In the genomic region with DNA sequence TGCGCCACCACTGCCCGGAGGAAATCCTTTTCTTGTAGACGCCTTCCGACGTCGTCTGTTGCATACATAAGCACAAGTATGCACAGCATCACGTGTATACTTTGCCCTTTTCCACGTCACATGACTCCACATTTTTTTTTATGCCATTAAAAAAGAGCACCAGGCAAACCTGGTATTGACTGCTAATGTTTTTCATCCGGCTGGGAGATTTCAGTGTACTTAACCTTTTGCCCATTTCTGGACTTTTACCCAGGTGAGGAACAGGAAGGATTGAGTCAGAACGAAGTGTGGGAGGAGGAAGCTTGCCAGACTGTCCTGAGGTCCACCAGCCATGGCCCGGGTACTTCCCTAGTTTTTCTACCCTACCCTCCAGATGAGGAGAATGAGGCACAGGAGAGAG, we compare ENCODE assay signal across 22 mouse cellular contexts. TPM values are rescaled to one million over a fixed set of nuclear protein-coding genes. Genes with fewer than 3 reads are reported as not detected.
DNase-seq lines count a peak whose midpoint lies in the region; ATAC-seq lines count a peak whose summit lies in the region.
"Had no signal": no experiment of that assay in that cellular context is flagged by ENCODE, and none has a peak within 500 bp of the region (broad histone marks: within the 10 kb centered on the region; RNA-seq: fewer than 3 reads in every experiment).

No protein-coding gene starts in this region.

- no peak overlapping the region for H3K4me3 ChIP-seq in midbrain, embryonic 10.5 days
- H3K4me3 ChIP-seq: embryonic facial prominence, embryonic 13.5 days; heart, embryonic 10.5 days; hindbrain, embryonic 13.5 days had no signal

- DNase-seq in kidney, adult 18-20 months: peak; percentile 35
- no peak for DNase-seq in kidney, postnatal 4 days
- peak; percentile 34 for DNase-seq in adipocyte (ENCODE audit: low spot score)
- peak; percentile 42 to 72 for DNase-seq in kidney, postnatal 25 days
- no peak for DNase-seq in urinary bladder, postnatal 25 days (ENCODE audit: low spot score)
- no peak for DNase-seq in MN1 (ENCODE audit: low spot score)
- DNase-seq in midbrain, embryonic 10.5 days (ENCODE audit: low spot score): no peak
- DNase-seq: adrenal gland, postnatal 25 days; cerebellum, adult 8-10 months; gastrocnemius, postnatal 36 days; heart, postnatal 10 days; lung, postnatal 14 days; retina, postnatal 1 day; right cerebral cortex, postnatal 4 days had no signal

- WGBS in midbrain, embryonic 10.5 days: 88% methylated on average over 11 of the region's 11 CpGs

- H3K27me3 ChIP-seq in midbrain, embryonic 10.5 days (ENCODE audit: low read depth, poor library complexity, severe bottlenecking): no peaks in the 10 kb centered on the region
- H3K27me3 ChIP-seq: embryonic facial prominence, embryonic 13.5 days; Patski had no signal

- H3K4me1 ChIP-seq in midbrain, embryonic 10.5 days: peaks cover 18% of the 10 kb centered on the region

- no peaks in the 10 kb centered on the region for H3K36me3 ChIP-seq in midbrain, embryonic 10.5 days
- H3K36me3 ChIP-seq: embryonic facial prominence, embryonic 13.5 days; heart, embryonic 10.5 days; hindbrain, embryonic 13.5 days had no signal

- peak; percentile 40; the same call in 1 of the 2 replicates for ATAC-seq in megakaryocyte progenitor cell, adult 5-6 weeks (replicated peaks; ENCODE audit: poor library complexity)
- ATAC-seq: activated CD4-positive, CD25-positive, alpha-beta regulatory T cell, adult 4 months had no signal

- H3K27ac ChIP-seq in midbrain, embryonic 10.5 days (replicated peaks): no peak overlapping the region
- H3K27ac ChIP-seq: embryonic facial prominence, embryonic 13.5 days; hindbrain, embryonic 13.5 days; kidney, postnatal 0 days had no signal

- H3K9me3 ChIP-seq in midbrain, embryonic 10.5 days (replicated peaks): no peaks in the 10 kb centered on the region
- H3K9me3 ChIP-seq: embryonic facial prominence, embryonic 13.5 days; heart, embryonic 10.5 days; hindbrain, embryonic 13.5 days had no signal

RNA-seq across cellular contexts. Expression of a gene that starts 25.5 kb away (rescaled TPM):
- 6.8 and 7.1 TPM in 2 replicates for total RNA-seq in megakaryocyte progenitor cell, adult 5-6 weeks (2015)
- 3.4 and 6.0 TPM in 2 replicates for total RNA-seq in megakaryocyte progenitor cell, adult 5-6 weeks (2017)
- polyA plus RNA-seq in midbrain, embryonic 10.5 days (2016; fragmentation: Nextera tagmentation; extraction: Ambion mirVana): 4.0 and 6.3 TPM in 2 replicates

RNA-seq across cellular contexts. Expression of a gene that starts 34.5 kb away (rescaled TPM):
- 60.9 and 62.8 TPM in 2 replicates for total RNA-seq in megakaryocyte progenitor cell, adult 5-6 weeks (2015)
- 141 and 174 TPM in 2 replicates for total RNA-seq in megakaryocyte progenitor cell, adult 5-6 weeks (2017)
- 609 and 658 TPM in 2 replicates for polyA plus RNA-seq in midbrain, embryonic 10.5 days (2016; fragmentation: Nextera tagmentation; extraction: Ambion mirVana)
- total RNA-seq: monocyte, adult 5-6 weeks had no signal

RNA-seq across cellular contexts. Expression of a gene that starts 45.8 kb away (rescaled TPM):
- total RNA-seq in megakaryocyte progenitor cell, adult 5-6 weeks (2015): 131 and 140 TPM in 2 replicates
- total RNA-seq in megakaryocyte progenitor cell, adult 5-6 weeks (2017): 109 and 155 TPM in 2 replicates
- polyA plus RNA-seq in midbrain, embryonic 10.5 days (2016; fragmentation: Nextera tagmentation; extraction: Ambion mirVana): 74.3 and 76.9 TPM in 2 replicates

Comparison
In these comparisons a context has a peak if more than half of its experiments do, and no peak if none do; other contexts are left out.
1. DNase-seq: peak in kidney, adult 18-20 months (single experiment), adipocyte (single experiment) and kidney, postnatal 25 days (2 of 2); none in kidney, postnatal 4 days (0 of 2), urinary bladder, postnatal 25 days (single experiment), MN1 (single experiment) and midbrain, embryonic 10.5 days (single experiment).